Mouse (Mus musculus): Measurements from ENCODE around the gene Kcnab1. TPM values are rescaled to one million over a fixed set of nuclear protein-coding genes. Genes with fewer than 3 reads are reported as not detected.

Kcnab1 gene
- 0.08 and 0.13 TPM in 2 replicates for polyA plus RNA-seq (2012; rRNA removed; ENCODE audit: low replicate concordance)

DNA sequence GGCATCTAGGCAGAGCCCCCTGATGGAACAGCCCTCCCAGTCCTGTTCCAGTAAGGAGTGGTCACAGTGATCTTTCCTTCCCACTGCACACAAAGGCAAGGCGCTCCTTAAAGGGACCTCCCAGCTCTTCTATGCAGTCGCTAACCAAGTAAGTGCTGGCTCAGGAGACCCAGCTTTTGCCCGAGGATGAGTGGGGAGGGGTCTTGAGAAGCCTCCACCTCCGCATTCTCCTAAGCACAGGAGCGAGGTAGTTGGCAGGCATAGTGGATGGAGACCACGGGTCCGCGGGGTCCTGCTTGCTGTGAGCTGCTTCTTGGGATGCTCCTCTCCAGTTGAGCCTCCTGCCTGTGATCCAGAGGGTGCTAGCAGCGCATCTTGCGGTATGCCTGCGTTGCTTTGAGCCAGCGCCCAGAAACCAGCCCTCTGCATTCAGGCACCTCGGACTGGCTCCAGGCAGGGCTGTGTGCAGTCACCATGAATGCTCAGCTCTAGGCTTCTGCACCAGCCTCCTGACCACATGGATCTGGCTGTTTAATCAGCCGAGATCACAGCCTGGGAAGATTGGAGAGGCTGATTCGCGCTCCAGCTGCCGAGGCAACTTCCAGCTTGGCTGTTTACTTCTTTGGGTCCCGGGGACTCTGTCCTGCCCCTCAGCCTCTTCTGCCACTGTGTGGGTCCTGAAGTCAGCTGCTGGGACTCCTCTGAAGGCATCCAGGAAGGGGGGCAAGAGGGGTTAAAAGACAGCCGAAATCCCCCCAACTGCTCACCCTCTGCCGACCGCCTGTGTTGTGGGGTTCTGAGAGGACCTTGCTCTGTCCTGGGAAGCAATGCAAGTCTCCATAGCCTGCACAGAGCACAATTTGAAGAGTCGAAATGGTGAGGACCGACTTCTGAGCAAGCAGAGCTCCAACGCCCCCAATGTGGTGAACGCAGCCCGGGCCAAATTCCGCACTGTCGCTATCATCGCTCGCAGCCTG is at the start of gene Kcnab1:
Gene Kcnab1, plus strand, starts transcription at position 440 of the 977 bp plus-strand sequence.

DNA sequence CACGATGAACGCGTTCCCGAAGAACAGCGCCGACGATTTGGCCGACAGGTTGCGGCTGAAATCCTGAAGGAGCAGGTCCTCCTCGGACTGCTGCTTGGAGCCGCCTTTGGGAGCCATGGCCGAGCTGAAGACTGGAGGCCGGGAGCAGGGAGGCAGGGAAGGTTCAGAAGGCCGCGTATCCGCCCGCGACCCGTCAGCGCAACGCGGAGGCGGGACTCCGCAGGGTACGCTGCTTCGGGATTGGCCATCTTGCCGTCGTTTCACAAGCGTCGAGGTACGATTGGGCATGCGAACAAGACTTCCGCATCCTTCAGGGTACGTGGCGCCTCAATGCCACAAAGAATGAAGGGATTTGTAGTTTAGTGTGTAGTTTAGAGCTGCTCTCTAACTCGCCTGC is 283.2 kb downstream of the Kcnab1 start, which contains the start of gene Ssr3:
Gene Ssr3, minus strand, starts transcription at position 203 of the 397 bp plus-strand sequence.

